Mouse (Mus musculus) megakaryocyte progenitor cell, adult 5-6 weeks (primary cell): ENCODE data around the gene Prkn. TPM values are rescaled to one million over a fixed set of nuclear protein-coding genes. Genes with fewer than 3 reads are reported as not detected.
A peak's percentile ranks its signal among the peaks of the same experiment; 100 is the strongest.

Experiments used
- ATAC-seq: replicated peaks from 2 replicates; pipeline ENCODE4 v1.8.0; 2016; ENCODE audit warnings: mild to moderate bottlenecking, moderate TSS enrichment, inconsistent platforms; ENCODE audit not compliant: poor library complexity
- total RNA-seq, 2 experiments: library from RNA; stranded (forward) in 1 of 2; stranded (reverse) in 1 of 2; fragments of 157-497, 149-512 nt in 1 of 2; fragments of 200-1000 nt in 1 of 2; gene quantifications; 2 replicates each; pipeline versions ENCODE4 v1.2.3 to v1.2.4; 2015 to 2017

The Prkn gene
- total RNA-seq (2015), result 0.57 and 0.73 TPM in 2 replicates
- total RNA-seq (2017), result 0.25 and 1.1 TPM in 2 replicates

GRCm38 (mm10) chr17:10840148-10840707 is at the start of gene Prkn, which contains the start of gene Pacrg:
Gene Prkn (plus strand): TSS chr17:10840384.
Gene Pacrg (minus strand): TSS chr17:10840311.
- peak; percentile 93 for ATAC-seq

GRCm38 (mm10) chr17:10791661-10792060 is 48.5 kb upstream of the Prkn start:
- ATAC-seq, result no peak

GRCm38 (mm10) chr17:10806692-10807091 is 33.5 kb upstream of the Prkn start:
- no peak for ATAC-seq

- ATAC-seq, result no peak
Observed at GRCm38 (mm10) chr17:10807261-10807998, 32.8 kb upstream of the Prkn start.

GRCm38 (mm10) chr17:10808571-10808970 is 31.6 kb upstream of the Prkn start:
- no peak for ATAC-seq

GRCm38 (mm10) chr17:10818971-10819370 is 21.2 kb upstream of the Prkn start:
- ATAC-seq, result no peak

- peak; percentile 69 for ATAC-seq
Observed at GRCm38 (mm10) chr17:10840731-10841201, 582 bp downstream of the Prkn start.

- ATAC-seq, result no peak
Observed at GRCm38 (mm10) chr17:10854207-10854606, 14.0 kb downstream of the Prkn start.

GRCm38 (mm10) chr17:10874208-10875187 is 34.3 kb downstream of the Prkn start:
- peak; percentile 96 for ATAC-seq

GRCm38 (mm10) chr17:10878986-10879385 is 38.8 kb downstream of the Prkn start:
- no peak for ATAC-seq

GRCm38 (mm10) chr17:10882260-10882659 is 42.1 kb downstream of the Prkn start:
- no peak for ATAC-seq

- ATAC-seq, result no peak
Observed at GRCm38 (mm10) chr17:10887924-10888323, 47.7 kb downstream of the Prkn start.

GRCm38 (mm10) chr17:10901686-10902228 is 61.6 kb downstream of the Prkn start:
- ATAC-seq, result peak; percentile 76

GRCm38 (mm10) chr17:10936698-10937097 is 96.5 kb downstream of the Prkn start:
- ATAC-seq, result no peak

GRCm38 (mm10) chr17:10937844-10938243 is 97.7 kb downstream of the Prkn start:
- no peak for ATAC-seq

GRCm38 (mm10) chr17:10938755-10939154 is 98.6 kb downstream of the Prkn start:
- no peak for ATAC-seq

GRCm38 (mm10) chr17:10946552-10946951 is 106.4 kb downstream of the Prkn start:
- no peak for ATAC-seq

GRCm38 (mm10) chr17:10947614-10948013 is 107.4 kb downstream of the Prkn start:
- no peak for ATAC-seq

- peak; percentile 42; the same call in 1 of the 2 replicates for ATAC-seq
Observed at GRCm38 (mm10) chr17:10959066-10959864, 119.1 kb downstream of the Prkn start.

GRCm38 (mm10) chr17:10962151-10962550 is 122.0 kb downstream of the Prkn start:
- ATAC-seq, result no peak
